Mouse (Mus musculus) adrenal gland, postnatal 10 days (tissue): ENCODE data around the gene Snx1. TPM values are rescaled to one million over a fixed set of nuclear protein-coding genes. Genes with fewer than 3 reads are reported as not detected.
A peak's percentile ranks its signal among the peaks of the same experiment; 100 is the strongest.

Source experiments
- DNase-seq: peaks from one replicate; pipeline ENCODE4 v3.0.0; 2021; ENCODE audit warnings: mixed read lengths
- long read RNA-seq, 2 experiments: library from polyadenylated mRNA; stranded (forward); transcript quantifications; one replicate each; pipeline ENCODE4 v2.0.0; 2021
- total RNA-seq, 2 experiments: library from RNA; stranded (reverse); gene quantifications; 2 replicates each; pipeline ENCODE4 v1.2.3; 2021

The Snx1 gene
- 10 to 100 TPM; 72.3 to 81.3 TPM for total RNA-seq
- long read RNA-seq, experiment 1, transcript Snx1-201 (15 exons, 2,073 nt), result major isoform, 163 of 183 reads
- long read RNA-seq, experiment 1, partial matches to known transcripts, result 5 of 183 reads
- long read RNA-seq, experiment 1, other reads (novel, unspliced or antisense), result 15 of 183 reads
- long read RNA-seq, experiment 2, transcript Snx1-201 (15 exons, 2,073 nt), result major isoform, 71 of 85 reads
- long read RNA-seq, experiment 2, partial matches to known transcripts, result 5 of 85 reads
- long read RNA-seq, experiment 2, other reads (novel, unspliced or antisense), result 9 of 85 reads

DNA sequence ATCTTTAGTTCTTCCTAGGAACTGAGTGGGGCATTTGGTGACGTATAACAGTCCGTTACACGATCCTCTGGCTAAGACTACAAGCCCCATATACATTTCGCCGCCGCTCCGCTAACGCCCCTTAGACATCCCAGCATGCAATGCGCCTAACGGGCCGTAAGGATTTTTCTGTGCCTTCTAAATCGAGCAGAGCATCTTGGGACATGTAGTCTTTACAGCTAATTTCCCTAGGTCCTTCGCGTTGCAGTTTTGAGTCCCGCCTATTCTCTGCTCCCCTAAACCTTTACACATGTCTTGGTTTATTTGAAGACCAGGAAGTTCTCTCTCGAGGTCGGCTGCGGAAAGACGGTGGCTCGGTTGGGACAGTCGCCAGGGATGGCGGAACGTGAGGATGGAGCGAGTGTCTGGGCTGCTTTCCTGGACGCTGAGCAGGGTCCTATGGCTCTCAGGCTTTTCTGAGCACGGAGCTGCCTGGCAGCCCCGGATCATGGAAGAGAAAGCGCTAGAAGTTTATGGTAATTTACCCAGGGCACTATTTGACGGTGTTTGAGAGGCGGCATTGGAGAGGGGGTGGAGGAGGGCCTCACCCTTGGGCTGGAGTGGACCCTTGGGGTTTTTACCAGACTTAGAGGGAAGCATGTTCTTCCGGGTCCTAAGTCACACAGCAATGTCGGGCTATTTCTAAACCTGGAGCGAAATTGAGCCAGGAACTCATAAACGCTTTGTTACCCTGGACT lies at the start of gene Snx1, which contains the start of gene Ciao2a:
Snx1 (minus strand) TSS at position 132 of the 737 bp plus-strand sequence.
Ciao2a (plus strand) TSS at position 156 of the 737 bp plus-strand sequence.
- DNase-seq, result peak; percentile 93

- DNase-seq, result no peak
Observed at GRCm38 (mm10) chr9:66174985-66175384, 48.6 kb upstream of the Snx1 start.

DNA sequence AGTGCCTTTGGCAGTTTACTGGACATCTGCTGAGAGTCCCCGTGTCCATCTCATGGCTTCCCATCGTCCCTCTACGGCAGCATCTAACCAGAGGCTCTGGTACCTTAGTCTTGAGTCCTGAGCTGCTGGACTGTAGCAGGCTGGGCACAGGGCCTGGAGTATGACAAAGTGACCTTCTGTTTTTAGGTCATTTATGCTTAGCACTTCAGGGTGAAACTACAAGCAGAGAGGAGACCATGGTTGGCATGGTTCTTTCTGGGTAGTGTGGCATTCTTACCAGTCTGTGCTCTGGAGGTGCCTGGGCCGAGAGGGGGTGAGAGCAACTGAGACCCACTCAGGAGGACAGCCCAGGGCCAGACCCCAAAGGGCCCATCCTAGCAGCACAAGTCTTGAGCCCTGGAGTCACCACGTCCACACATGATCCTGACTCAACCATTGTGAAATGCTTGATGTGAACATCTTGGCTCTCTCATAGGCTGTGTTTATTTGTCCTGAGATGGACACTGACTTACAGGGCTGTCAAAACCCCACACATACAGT lies 47.0 kb upstream of the Snx1 start:
- DNase-seq, result no peak

DNA sequence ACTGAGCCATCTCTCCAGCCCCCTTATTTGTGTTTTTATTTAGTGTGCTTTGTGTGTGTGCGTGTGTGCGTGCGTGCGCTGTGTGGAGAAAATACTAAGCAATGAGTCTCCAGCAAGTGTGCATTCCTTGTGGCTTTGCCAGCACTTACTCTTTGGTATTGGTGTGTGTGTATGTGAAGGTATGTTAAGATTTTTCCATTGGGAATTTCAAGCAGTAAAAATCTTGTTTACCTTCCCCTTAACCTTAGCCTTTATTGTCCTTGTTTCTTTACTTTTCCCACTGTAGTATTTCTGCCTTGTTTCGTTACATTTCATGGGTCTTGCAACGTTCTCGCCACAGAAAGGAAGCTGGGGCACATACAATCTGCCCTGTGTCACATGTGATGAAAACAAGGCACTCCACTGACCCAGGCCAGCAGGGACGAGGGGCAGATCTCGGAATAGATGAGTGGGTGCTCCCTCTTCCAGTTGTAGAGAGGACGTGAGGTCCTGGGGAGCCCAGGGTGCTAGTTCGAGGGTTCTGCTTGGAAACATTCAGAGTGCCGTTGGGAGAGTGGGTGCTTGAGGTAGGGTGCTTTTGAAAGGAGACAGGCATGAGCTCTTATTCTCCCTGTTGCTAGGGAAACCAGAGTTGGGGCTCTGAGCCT lies 45.0 kb upstream of the Snx1 start:
- no peak for DNase-seq

- DNase-seq, result no peak
Observed at GRCm38 (mm10) chr9:66170506-66170905, 44.1 kb upstream of the Snx1 start.

DNA sequence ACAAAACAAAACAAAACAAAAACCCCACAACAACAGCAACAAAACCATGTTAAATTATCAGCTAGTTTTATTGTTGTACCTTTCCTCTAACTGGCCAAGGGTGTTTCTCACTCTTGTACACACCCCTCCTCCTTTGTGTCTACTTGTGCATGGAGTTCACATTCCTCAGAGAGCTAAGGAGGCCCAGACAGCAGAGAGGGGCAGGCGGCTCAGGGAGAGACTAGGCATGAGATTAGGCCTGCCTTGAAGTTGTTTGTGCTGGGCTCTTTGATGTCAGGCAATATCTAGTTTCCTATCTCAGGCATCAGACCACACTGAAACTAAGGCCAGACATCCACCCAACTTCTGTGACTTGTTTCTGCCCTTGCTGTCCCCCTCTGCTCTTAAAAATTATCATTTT lies 41.8 kb upstream of the Snx1 start:
- DNase-seq, result no peak

GRCm38 (mm10) chr9:66167222-66167621 lies 40.8 kb upstream of the Snx1 start:
- DNase-seq, result no peak

DNA sequence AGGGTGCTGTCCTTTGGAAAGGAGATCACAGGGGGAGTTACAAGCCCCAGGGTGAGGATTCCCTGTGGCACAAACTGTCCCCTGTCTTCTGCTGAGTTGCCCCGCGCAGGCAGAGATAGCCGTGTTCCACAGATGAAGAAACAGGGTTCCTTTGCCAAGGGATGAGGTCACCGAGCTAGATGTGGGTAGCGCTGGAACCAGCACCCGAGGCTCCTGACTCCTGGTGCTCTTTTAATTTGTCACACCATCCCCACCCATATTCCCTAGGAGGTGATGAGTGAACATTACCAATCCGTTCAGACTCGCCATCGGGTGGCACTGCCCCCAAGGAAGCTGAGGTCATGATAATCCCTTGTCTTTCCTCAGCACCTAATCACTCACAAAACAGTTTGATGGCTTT lies 36.6 kb upstream of the Snx1 start:
- peak; percentile 22 for DNase-seq

- no peak for DNase-seq
Observed at GRCm38 (mm10) chr9:66160155-66160554, 33.8 kb upstream of the Snx1 start.

GRCm38 (mm10) chr9:66158885-66159430 lies 32.6 kb upstream of the Snx1 start:
- no peak for DNase-seq

DNA sequence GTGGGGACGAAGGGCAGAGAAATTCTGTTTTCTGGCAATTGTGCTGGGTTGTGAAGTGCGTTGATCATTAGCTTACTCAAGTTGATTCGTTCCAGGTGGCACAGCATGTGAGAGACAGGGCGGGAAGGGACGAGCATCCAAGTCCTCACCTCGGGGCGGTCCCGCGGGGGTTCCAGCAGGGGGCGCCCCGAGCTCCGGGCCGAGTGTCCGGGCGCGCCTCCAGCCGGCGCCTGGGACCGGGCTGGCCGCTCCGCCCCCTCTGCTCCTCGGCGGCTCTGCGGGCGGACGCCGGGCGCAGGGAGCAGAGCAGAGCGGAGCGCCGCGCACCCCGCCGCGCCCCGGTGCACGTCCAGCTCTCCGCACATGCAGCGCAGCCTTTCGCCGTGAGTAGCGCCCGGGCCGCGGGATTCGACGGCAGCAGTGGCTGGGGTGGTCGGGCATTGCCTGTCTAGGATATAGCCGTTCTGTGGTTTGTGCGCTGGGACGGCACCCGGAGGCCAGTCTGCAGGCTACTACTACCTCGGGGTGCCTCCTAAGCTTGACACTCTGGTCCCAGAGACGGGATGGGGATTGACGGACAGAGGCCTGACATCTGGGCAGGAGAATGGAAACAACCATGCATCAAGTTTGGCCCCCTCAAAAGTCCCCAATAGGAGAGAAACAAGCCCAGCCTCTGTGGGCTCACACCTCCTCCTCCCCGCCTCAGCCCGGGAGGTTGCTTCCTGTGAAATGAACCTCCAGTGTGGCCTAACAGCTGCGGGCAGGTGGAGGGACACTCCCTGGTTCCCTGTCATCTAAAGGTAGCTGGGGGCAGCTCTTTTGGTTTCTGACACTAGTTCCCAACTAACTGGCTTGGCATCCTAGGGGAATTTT lies 31.8 kb upstream of the Snx1 start, which contains the start of gene Dapk2:
Dapk2 (plus strand) TSS at position 266 of the 873 bp plus-strand sequence.
- DNase-seq, result peak; percentile 94

GRCm38 (mm10) chr9:66155534-66155933 lies 29.1 kb upstream of the Snx1 start:
- no peak for DNase-seq

GRCm38 (mm10) chr9:66154013-66154412 lies 27.6 kb upstream of the Snx1 start:
- DNase-seq, result no peak

GRCm38 (mm10) chr9:66153594-66153993 lies 27.2 kb upstream of the Snx1 start:
- no peak for DNase-seq

DNA sequence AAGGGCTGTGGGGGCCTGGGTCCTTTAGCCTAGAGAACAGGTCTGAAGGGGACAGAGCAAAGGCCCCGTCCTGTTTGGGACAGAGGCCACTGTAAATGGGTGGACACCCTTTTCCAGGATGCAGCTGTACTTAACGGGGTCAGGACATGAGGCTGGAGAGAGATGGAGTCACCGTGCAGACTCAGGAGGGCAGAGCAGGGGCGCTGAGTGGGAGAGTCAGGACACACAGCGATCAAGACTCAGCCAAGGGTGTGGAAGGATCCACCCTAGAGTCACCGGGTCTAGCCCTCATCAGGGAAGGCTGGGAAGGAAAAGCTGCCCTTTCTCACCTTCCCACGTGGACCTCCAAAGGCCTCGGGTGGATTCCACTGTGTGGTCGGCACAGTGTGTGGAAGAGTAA lies 25.6 kb upstream of the Snx1 start:
- DNase-seq, result no peak

GRCm38 (mm10) chr9:66146141-66146540 lies 19.8 kb upstream of the Snx1 start:
- no peak for DNase-seq

- peak; percentile 79 for DNase-seq
Observed at GRCm38 (mm10) chr9:66144248-66144647, 17.9 kb upstream of the Snx1 start.

DNA sequence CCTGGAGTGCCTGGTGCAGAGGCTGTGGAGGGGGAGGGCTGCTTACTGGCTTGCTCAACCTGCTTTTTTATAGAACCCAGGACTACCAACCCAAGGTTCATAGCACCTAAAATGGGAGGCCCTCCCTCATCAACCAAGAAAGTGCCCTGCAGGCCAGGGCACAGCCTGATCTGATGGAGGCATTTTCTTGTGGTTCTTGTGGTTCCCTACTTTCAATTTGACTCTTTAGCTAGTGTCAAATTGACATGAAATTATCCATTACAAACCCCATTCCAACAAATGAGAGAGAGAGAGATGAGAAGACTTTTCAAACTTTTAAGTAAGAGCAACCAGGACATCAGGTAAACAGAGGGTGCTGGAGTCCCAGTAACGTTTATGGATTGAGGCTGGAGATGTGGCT lies 15.9 kb upstream of the Snx1 start:
- DNase-seq, result no peak

DNA sequence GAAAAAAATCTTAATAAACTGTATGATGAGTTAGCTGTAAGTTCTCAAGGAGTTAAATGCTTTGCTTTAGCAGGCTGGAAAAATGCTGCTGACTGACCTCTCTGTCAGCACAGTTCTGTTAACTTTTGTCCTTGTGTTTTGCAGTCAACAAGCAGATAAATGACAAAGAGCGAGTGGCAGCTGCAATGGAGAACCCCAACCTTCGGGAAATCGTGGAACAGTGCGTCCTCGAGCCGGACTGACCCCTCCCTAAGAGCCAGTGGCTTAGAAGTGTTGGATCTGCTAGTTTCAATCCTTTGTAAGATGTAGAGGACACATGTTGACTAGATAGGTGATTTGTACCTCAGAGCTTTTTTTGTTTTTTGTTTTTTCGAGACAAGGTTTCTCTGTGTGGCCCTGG lies 11.8 kb upstream of the Snx1 start:
- DNase-seq, result peak; percentile 49

DNA sequence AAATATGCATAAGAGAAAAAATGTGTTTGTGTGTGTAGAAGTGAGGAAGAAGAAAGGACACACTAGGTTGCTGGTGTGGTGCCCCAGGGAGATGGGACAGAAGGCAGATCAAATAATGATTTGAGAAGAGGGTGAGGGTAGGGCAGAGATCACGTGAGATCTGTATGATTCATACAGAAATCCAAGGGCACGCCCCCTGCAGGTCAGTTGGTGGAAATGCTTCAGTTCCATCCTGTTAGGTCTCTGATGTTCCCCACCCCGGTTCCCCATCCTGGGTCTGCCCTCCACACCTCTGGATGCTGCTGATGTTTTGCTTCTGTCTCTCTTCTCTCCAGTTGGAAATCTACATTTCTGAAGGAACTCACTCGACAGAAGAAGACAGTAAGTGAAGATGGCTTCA lies 9.6 kb upstream of the Snx1 start:
- peak; percentile 38 for DNase-seq

DNA sequence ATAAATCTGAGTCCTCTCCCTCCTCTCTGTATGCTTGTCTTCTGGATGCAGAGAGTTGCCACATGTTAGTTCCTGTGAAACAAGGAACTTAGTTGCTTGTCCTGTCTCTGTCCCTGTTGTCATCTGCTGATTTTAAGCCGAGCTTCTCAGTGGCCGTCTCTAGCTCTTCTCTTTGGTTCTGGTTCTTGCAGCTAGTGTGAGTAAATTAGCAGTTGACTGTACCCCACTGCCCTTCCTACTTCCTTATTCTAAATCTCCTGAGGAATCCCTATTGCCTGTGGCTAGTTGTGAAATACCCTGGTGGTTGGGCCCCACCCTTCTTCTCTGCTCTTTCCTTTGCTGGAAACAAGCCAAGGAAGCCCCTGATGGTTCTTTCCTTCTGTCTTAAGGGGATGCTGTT lies 5.1 kb upstream of the Snx1 start:
- no peak for DNase-seq

- DNase-seq, result no peak
Observed at GRCm38 (mm10) chr9:66127884-66128283, 1.5 kb upstream of the Snx1 start.
